Mouse (Mus musculus): ENCODE data around the gene Gfra4.
A peak's percentile ranks its signal among the peaks of the same experiment; 100 is the strongest.
"Not testable (repeated sequence)": the region's sequence is repeated elsewhere in the genome, so short reads cannot be mapped to it uniquely, and the experiment has no call there.

Gfra4 gene

GRCm38 (mm10) chr2:131052043-131052442, 9.2 kb upstream of the Gfra4 start:
- no peak for DNase-seq (ENCODE audit: low spot score in 2 of 2)

GRCm38 (mm10) chr2:131046025-131046424, 3.1 kb upstream of the Gfra4 start:
- DNase-seq (ENCODE audit: low spot score in 2 of 2), result no peak

GRCm38 (mm10) chr2:131044989-131045720, 2.3 kb upstream of the Gfra4 start:
- no peak for DNase-seq (ENCODE audit: low spot score in 2 of 2)

GRCm38 (mm10) chr2:131044354-131044852, 1.5 kb upstream of the Gfra4 start:
- no peak for DNase-seq (ENCODE audit: low spot score in 2 of 2)

GRCm38 (mm10) chr2:131040854-131041825, 1.7 kb downstream of the Gfra4 start:
- DNase-seq (ENCODE audit: low spot score in 2 of 2), result no peak

GRCm38 (mm10) chr2:131038675-131039074, 4.2 kb downstream of the Gfra4 start:
- DNase-seq (ENCODE audit: low spot score in 2 of 2), result no peak

GRCm38 (mm10) chr2:131038197-131038596, 4.7 kb downstream of the Gfra4 start:
- no peak for DNase-seq (ENCODE audit: low spot score in 2 of 2)

- DNase-seq (ENCODE audit: low spot score in 2 of 2), result peak in 1 of 2 experiments; percentile 63
These were observed 5.5 kb downstream of the Gfra4 start for GRCm38 (mm10) chr2:131037226-131037990.

GRCm38 (mm10) chr2:131036757-131037156, 6.1 kb downstream of the Gfra4 start:
- DNase-seq (ENCODE audit: low spot score in 2 of 2), result no peak

- DNase-seq (ENCODE audit: low spot score in 2 of 2), result no peak
These were observed 6.5 kb downstream of the Gfra4 start for GRCm38 (mm10) chr2:131036343-131036742.

GRCm38 (mm10) chr2:131031406-131031805, 11.5 kb downstream of the Gfra4 start:
- not testable (repeated sequence) for DNase-seq (ENCODE audit: low spot score in 2 of 2)

GRCm38 (mm10) chr2:131030998-131031397, 11.9 kb downstream of the Gfra4 start:
- no peak for DNase-seq (ENCODE audit: low spot score in 2 of 2)

GRCm38 (mm10) chr2:131030561-131030960, 12.3 kb downstream of the Gfra4 start:
- no peak for DNase-seq (ENCODE audit: low spot score in 2 of 2)

- DNase-seq (ENCODE audit: low spot score in 2 of 2), result peak; percentile 30 to 44
These were observed 13.6 kb downstream of the Gfra4 start for GRCm38 (mm10) chr2:131029065-131029935.

GRCm38 (mm10) chr2:131026941-131027340, 15.9 kb downstream of the Gfra4 start:
- DNase-seq (ENCODE audit: low spot score in 2 of 2), result no peak

- DNase-seq (ENCODE audit: low spot score in 2 of 2), result no peak
These were observed 17.7 kb downstream of the Gfra4 start for GRCm38 (mm10) chr2:131025230-131025629.

GRCm38 (mm10) chr2:131010566-131010965, 32.3 kb downstream of the Gfra4 start:
- no peak for DNase-seq (ENCODE audit: low spot score in 2 of 2)

GRCm38 (mm10) chr2:131009123-131009522, 33.8 kb downstream of the Gfra4 start:
- no peak for DNase-seq (ENCODE audit: low spot score in 2 of 2)

GRCm38 (mm10) chr2:130992818-130993217, 50.1 kb downstream of the Gfra4 start:
- DNase-seq (ENCODE audit: low spot score in 2 of 2), result no peak
